Mouse (Mus musculus) common myeloid progenitor, adult 5-6 weeks (primary cell): ENCODE results near the gene Otulinl. TPM values are rescaled to one million over a fixed set of nuclear protein-coding genes. Genes with fewer than 3 reads are reported as not detected.
A peak's percentile ranks its signal among the peaks of the same experiment; 100 is the strongest.

Source experiments
- ATAC-seq: replicated peaks from 2 replicates; pipeline ENCODE4 v1.8.0; 2016; ENCODE audit warnings: low read depth, mild to moderate bottlenecking, moderate TSS enrichment, inconsistent platforms; ENCODE audit not compliant: poor library complexity, severe bottlenecking
- total RNA-seq: library from RNA; stranded (forward); fragments of 200-1000, 187-1606 nt; gene quantifications from 2 replicates; pipeline ENCODE4 v1.2.3, GENCODE M21; 2017

The Otulinl gene
- total RNA-seq, 1 experiment from 2014 or later, result 18.7 TPM

GRCm38 (mm10) chr15:27625014-27625889 is 56.1 kb downstream of the Otulinl start:
- ATAC-seq, result peak; percentile 76

DNA sequence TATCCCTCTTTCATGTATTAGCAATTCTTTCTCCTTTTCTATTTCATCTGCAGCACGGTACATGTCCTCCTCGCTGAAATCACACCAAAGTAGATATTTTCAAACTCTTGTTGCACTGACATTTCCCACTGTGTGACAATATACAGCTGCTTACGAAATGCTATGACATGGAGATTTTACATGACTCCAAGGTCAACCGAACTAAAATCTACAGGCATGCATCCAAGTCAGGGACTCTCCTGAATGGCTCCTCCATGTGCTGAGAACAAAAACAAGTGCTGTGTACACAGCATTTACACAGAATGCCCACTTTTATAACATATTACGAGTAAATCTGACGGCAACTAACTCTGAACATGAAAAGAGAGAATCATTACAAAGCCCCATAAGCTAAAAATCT is 58.1 kb downstream of the Otulinl start:
- ATAC-seq, result no peak

GRCm38 (mm10) chr15:27620475-27621185 is 60.7 kb downstream of the Otulinl start:
- peak; percentile 33 for ATAC-seq

DNA sequence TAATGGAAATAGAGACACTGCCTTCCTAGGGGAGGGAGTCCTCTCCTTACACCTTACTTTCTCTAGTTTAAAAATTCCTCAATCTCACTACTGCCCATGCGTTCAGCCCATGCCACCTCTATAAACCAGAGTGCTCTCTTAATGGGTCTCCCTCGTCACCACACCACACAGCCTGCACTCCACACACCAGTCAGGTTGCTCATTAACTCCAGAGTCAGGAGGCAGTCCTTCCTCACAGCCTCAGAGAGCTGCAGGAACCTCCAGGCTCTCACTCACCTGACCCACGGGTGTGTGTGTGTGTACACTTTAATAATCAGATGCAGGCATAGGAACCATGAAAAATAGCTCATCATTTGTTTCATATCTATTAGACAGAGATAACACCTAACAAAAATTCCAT is 61.7 kb downstream of the Otulinl start:
- no peak for ATAC-seq

GRCm38 (mm10) chr15:27618778-27619533 is 62.4 kb downstream of the Otulinl start:
- ATAC-seq, result peak; percentile 75

GRCm38 (mm10) chr15:27617227-27617626 is 64.2 kb downstream of the Otulinl start:
- no peak for ATAC-seq

- ATAC-seq, result no peak
Measured at GRCm38 (mm10) chr15:27616159-27616558, 65.2 kb downstream of the Otulinl start.

DNA sequence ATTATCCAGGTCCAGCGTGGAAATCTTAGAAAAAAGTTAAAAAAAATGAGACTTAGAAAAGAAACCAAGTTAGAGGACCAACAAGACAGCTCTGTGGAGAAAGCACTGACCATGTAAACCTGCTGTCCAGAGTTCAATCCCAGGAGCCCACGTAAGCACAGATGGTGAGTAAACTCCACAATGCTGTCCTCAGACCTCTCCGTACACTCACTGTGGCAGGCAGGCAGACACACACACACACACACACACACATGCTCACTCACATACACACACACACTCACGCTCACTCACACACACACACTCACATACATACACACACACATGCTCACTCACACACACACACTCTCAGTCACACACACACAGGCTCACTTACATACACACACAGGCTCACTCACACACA is 68.1 kb downstream of the Otulinl start:
- no peak for ATAC-seq

DNA sequence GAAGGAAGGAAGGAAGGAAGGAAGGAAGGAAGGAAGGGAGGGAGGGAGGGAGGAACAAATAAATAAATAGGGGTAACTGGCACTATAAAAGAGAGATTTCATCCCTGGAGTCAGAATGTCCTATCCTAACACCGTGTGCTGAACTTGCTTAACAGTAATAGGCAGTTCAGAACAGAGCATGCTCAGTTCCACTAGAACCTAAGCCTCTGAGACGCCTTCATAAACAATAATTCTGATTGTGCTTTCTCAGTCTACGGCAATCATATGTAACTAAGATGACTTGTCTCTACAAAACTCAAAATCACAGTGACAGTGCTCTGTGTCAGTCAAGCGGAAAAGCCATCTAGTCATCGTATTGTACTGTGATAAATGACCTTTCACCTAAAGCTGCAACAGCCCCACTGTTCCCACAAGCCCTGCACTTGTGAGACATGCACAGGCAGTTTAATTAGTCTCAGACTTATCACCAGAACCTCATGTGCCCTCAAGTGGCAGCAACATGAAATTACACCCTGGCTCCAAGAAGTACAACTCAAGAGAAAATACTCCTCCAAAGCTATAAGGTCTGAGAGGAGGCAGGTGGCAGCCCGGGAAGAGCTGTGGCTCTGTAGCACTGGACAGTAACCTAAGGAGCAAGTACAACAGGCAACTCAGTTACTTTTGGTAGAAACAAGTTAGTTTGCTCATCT is 68.7 kb downstream of the Otulinl start:
- ATAC-seq, result peak; percentile 84

DNA sequence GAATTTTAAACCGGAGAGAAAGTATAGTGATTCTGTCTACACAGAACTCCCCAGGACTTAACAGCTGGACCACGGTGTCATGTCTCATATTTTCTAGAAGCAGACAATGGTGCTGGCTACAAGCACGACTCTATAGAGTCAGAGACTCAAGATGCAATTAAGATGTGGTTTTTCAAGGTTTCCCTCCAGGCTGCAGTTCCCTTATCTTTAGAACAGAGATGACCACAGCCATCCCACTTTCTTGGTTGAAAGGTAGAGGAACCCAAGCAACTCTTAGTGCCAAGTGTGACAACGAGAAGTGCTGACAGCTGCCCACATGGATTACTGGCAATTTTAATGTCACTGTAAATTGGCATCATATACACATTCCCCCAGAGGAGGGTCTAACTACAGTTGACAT is 71.8 kb downstream of the Otulinl start:
- peak; percentile 50 for ATAC-seq

GRCm38 (mm10) chr15:27605252-27605651 is 76.1 kb downstream of the Otulinl start:
- no peak for ATAC-seq

Other genes starting within 250 kb of the Otulinl start
- gene Ank, start 214.9 kb downstream of the Otulinl start, total RNA-seq, result 28.5 and 29.8 TPM in 2 replicates
- 30.4 and 37.0 TPM in 2 replicates for gene Otulin, start 50.9 kb downstream of the Otulinl start, total RNA-seq